Mouse (Mus musculus) monocyte, adult 5-6 weeks (primary cell): ENCODE data around the gene Krtap12-1. TPM values are rescaled to one million over a fixed set of nuclear protein-coding genes. Genes with fewer than 3 reads are reported as not detected.
"Not testable (repeated sequence)": the region's sequence is repeated elsewhere in the genome, so short reads cannot be mapped to it uniquely, and the experiment has no call there.

Experiments used
- ATAC-seq: fragments of 153-309, 156-312 bp; replicated peaks from 2 replicates; pipeline ENCODE4 v1.8.0; 2017; ENCODE audit warnings: mild to moderate bottlenecking; ENCODE audit not compliant: low TSS enrichment, insufficient number of reproducible peaks, severe bottlenecking, poor library complexity, low FRiP score
- total RNA-seq: library from RNA; stranded (forward); fragments of 200-1000, 200-491, 200-594 nt; gene quantifications from 3 replicates; pipeline ENCODE4 v1.2.3, GENCODE M21; 2017

Krtap12-1 gene
- total RNA-seq, 1 experiment from 2014 or later = not detected

DNA sequence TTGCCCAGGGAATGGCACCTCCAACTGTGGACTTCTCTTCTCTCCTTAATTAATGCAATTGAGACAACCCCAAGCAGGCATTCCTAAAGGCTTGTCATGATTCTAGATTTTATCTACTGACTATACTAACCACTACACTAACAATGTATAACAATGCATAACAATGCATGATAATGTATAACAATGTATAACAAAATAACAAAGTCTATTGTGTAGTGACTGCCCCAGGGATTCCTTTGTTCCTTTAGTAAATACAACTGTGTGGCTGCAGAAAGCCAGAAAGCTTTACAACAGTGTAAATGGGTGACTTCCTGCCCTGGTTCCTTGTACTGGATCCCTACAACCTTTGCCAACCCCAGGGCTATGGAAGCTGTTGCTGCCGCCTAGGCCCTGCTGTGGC lies 15.5 kb downstream of the Krtap12-1 start:
- ATAC-seq = no peak

DNA sequence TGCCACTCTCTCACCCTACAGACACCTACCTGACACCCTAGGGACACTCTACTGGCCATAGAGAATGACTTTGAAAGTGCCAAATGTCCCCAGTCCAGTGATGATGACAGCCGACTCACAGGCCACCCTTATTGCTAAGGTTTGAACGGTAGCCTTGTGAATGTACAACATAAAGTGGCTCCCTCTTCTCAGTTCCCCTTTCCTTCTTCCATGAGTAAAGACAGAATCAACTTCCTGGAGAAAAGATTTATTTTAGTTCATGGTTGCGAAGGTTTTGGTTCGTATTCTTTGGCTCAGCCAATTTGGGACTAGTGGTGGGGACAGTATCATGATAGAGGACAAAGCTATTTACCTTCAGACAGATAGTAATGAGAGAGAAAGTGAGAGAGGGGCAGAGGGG lies 18.5 kb downstream of the Krtap12-1 start:
- ATAC-seq = no peak

DNA sequence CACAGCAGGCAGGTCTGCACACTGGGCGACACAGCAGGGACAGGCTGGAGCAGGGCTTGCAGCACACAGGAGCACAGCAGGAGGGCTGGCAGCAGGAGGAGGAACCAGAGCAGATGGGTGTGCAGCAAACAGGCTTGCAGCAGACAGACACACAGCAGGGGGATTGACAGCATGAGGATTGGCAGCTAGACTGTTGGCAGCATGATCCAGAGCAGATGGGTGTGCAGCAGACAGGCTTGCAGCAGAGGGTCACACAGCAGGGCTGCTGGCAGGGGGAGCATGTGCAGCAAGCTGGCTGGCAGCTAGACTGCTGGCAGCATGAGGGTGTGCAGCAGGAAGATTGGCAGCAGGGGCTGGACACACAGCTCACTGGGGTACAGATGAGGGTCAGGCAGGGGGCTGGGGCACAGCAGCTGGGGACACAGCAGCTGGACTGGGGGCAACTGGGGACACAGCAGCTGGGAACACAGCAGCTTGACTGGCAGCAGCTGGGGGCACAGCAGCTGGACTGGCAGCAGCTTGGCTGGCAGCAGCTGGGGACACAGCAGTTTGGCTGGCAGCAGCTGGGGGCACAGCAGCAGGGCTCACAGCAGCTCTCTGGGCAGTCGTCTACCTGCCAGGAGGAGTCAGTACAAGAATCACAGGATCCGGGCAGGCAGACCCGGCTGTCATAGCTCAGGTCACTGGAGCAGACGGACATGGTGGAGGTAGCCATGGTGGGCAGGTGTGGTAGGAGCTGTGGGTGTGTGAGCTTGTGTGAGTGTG lies 21.7 kb downstream of the Krtap12-1 start, which contains the start of gene Gm18596:
Gm18596 (minus strand) TSS at position 715 of the 765 bp plus-strand sequence.
- not testable (repeated sequence) for ATAC-seq

DNA sequence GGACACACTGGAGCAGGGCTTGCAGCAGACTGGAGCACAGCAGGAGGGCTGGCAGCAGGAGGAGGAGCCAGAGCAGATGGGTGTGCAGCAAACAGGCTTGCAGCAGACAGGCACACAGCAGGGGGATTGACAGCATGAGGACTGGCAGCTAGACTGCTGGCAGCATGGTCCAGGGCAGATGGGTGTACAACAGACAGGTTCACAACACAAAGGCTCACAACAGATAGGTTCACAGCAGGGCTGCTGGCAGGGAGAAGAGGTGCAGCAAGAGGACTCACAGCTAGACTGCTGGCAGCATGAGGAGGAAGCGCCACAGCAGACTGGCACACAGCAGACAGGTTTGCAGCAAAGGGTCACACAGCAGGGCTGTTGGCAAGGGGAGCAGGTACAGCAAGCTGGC lies 30.3 kb downstream of the Krtap12-1 start:
- ATAC-seq = not testable (repeated sequence)

GRCm38 (mm10) chr10:77751254-77751653 lies 30.9 kb downstream of the Krtap12-1 start, which contains the start of gene Gm9736:
Gene Gm9736 (minus strand): TSS chr10:77751354.
- ATAC-seq = not testable (repeated sequence)

DNA sequence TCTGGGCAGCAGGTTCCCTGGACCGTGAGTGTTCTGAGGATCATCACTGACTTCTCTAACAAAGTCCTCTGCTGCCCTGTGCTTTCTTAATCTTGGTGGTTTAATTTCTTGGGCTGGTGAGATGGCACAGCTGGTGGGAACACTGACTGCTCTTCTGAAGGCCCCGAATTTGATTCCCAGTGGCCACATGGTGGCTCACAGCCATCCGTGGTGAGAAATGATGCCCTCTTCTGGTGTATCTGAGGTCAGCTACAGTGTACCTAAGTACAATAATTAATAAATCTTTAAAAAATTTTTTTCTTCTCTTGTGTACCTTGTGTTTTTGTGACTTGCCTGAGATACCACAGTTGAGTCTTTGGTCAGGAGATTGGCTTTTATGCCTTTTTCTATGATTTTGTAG lies 31.9 kb downstream of the Krtap12-1 start:
- ATAC-seq = not testable (repeated sequence)

DNA sequence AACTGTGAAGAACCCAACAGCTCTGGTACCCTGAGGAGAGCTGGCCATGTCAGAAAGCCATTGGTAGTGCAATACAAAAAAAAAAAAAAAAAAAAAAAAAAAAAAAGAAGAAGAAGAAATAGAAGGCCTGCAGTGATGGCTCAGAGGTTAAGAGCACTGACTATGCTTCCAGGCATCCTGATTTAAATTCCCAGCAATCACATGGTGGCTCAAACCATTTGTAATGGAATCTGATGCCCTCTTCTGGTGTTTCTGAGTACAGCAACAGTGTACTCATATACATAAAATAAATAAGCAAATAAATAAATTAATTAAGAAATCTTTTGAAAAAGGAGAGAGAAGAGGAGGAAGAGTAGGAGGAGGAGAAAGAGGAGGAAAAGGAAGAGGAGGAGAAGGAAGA lies 33.0 kb downstream of the Krtap12-1 start:
- no peak for ATAC-seq

GRCm38 (mm10) chr10:77759582-77759981 lies 39.2 kb downstream of the Krtap12-1 start, which contains the start of gene Gm3233:
Gene Gm3233 (minus strand): TSS chr10:77759682.
- not testable (repeated sequence) for ATAC-seq

DNA sequence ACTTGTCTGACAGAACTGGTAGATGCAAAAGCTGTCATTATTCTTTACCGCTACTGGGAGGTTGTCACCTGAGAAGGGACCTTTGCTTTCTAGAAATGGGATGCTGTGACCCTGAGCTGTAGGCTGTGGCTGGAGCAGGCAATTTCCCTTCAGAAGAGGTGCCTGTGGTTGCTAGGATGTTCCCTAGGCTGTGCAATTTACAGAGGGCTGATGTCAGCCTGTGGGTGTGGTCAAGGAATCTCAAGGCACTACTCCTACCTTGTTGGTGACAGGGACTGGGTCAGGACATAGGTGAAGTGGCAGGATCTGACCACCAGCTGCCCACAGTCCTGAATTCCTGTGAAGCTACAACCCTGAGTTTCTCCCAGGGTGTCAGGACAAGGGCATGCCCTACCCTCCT lies 49.3 kb downstream of the Krtap12-1 start:
- no peak for ATAC-seq

Other genes starting within 250 kb of the Krtap12-1 start
- gene Fam207a, start 204.8 kb upstream of the Krtap12-1 start, total RNA-seq = 24.9 to 35.4 TPM (median 27.8 TPM) in 3 replicates
- gene Itgb2, start 190.3 kb upstream of the Krtap12-1 start, total RNA-seq = 1,034 to 1,189 TPM (median 1,065 TPM) in 3 replicates
- gene Pttg1ip, start 138.9 kb upstream of the Krtap12-1 start, total RNA-seq = 79.9 to 128 TPM (median 104 TPM) in 3 replicates
- 84.2 to 128 TPM (median 126 TPM) in 3 replicates for gene Sumo3, start 114.5 kb upstream of the Krtap12-1 start, total RNA-seq
- gene Gm49325, start 114.4 kb upstream of the Krtap12-1 start, total RNA-seq = 1.7 to 5.5 TPM in 2 of 3 replicates, not detected in the other
- 60.6 to 127 TPM (median 70.3 TPM) in 3 replicates for gene Ube2g2, start 98.3 kb upstream of the Krtap12-1 start, total RNA-seq
- gene Tspear, start 34.0 kb upstream of the Krtap12-1 start, total RNA-seq = not detected in 3 replicates
- gene Gm19402, start 29.8 kb upstream of the Krtap12-1 start, total RNA-seq = not detected in 3 replicates
- gene Gm9508, start 23.4 kb upstream of the Krtap12-1 start, total RNA-seq = not detected in 3 replicates
- not detected in 3 replicates for gene Gm10272, start 14.0 kb upstream of the Krtap12-1 start, total RNA-seq
- gene Gm10024, start 9.1 kb upstream of the Krtap12-1 start, total RNA-seq = not detected in 3 replicates
- gene Gm10142, start 4.8 kb upstream of the Krtap12-1 start, total RNA-seq = not detected in 3 replicates
- not detected in 3 replicates for gene Gm10100, start 5.9 kb downstream of the Krtap12-1 start, total RNA-seq
- not detected in 3 replicates for gene Gm18596, start 22.0 kb downstream of the Krtap12-1 start, total RNA-seq
- not detected in 3 replicates for gene Gm9736, start 30.8 kb downstream of the Krtap12-1 start, total RNA-seq
- not detected in 3 replicates for gene Gm3233, start 39.1 kb downstream of the Krtap12-1 start, total RNA-seq
- not detected in 3 replicates for gene Gm3238, start 50.7 kb downstream of the Krtap12-1 start, total RNA-seq
- not detected in 3 replicates for gene Gm7138, start 56.3 kb downstream of the Krtap12-1 start, total RNA-seq
- not detected in 3 replicates for gene Gm3250, start 61.9 kb downstream of the Krtap12-1 start, total RNA-seq
- not detected in 3 replicates for gene Gm7137, start 67.6 kb downstream of the Krtap12-1 start, total RNA-seq
- not detected in 3 replicates for gene Gm9639, start 74.5 kb downstream of the Krtap12-1 start, total RNA-seq
- gene Gm19668, start 78.5 kb downstream of the Krtap12-1 start, total RNA-seq = not detected in 3 replicates
- not detected in 3 replicates for gene Gm9507, start 91.2 kb downstream of the Krtap12-1 start, total RNA-seq
- not detected in 3 replicates for gene Gm2696, start 94.1 kb downstream of the Krtap12-1 start, total RNA-seq
- gene Krtap10-4, start 106.5 kb downstream of the Krtap12-1 start, total RNA-seq = not detected in 3 replicates
- not detected in 3 replicates for gene Krtap10-10, start 115.3 kb downstream of the Krtap12-1 start, total RNA-seq
- not detected in 3 replicates for gene Gm36176, start 126.2 kb downstream of the Krtap12-1 start, total RNA-seq
- gene Gm10318, start 132.3 kb downstream of the Krtap12-1 start, total RNA-seq = not detected in 3 replicates
- not detected in 3 replicates for gene Gm3285, start 141.4 kb downstream of the Krtap12-1 start, total RNA-seq
- not detected in 3 replicates for gene Lrrc3, start 181.9 kb downstream of the Krtap12-1 start, total RNA-seq
- 27.0 to 37.5 TPM (median 35.8 TPM) in 3 replicates for gene Trpm2, start 250.0 kb downstream of the Krtap12-1 start, total RNA-seq